Mouse (Mus musculus) 416B (cell line): Measurements from ENCODE around the gene Anks1b.
A peak's percentile ranks its signal among the peaks of the same experiment; 100 is the strongest.

ENCODE experiments used
- DNase-seq: peaks from one replicate; pipeline ENCODE4 v3.0.0; 2011; ENCODE audit warnings: low read depth

Anks1b gene

DNA sequence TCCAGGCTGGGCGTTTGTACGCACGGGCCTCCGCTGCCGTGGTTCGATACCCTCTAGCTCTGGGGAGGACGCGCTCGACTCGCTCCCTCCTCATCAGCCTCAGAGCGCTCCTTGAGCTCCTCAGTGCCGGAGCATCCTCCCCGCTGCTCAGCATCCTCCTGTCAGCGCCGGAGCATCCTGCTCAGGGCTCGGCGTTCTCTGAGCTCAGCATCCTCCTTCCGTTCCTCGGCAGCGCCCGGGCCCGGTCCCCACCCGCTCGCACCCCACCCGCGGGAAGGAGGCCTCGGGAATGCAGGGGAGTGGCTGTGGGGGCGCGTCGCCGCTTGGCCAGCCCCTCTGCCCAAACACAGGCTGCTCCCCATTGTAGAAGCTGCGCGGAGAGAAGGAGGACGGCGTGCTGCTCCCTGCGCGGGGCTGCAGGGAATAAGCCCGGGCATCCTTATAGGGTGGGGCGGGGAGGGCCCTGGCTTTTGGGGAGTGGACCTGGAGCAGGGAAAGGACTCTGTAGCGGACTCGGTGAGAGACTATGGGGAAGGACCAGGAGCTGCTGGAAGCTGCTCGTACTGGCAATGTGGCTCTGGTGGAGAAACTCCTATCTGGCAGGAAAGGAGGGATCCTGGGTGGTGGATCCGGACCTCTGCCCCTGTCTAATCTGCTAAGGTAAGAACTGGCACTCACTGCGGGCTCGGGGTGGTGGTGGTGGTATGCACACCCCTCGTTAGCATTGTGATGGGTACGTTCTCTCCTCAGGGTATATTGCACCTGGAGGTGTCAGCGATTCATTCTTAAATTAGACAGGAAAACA lies at the start of gene Anks1b:
Gene Anks1b, plus strand, starts transcription at position 364 of the 805 bp plus-strand sequence.
- no peak for DNase-seq

DNA sequence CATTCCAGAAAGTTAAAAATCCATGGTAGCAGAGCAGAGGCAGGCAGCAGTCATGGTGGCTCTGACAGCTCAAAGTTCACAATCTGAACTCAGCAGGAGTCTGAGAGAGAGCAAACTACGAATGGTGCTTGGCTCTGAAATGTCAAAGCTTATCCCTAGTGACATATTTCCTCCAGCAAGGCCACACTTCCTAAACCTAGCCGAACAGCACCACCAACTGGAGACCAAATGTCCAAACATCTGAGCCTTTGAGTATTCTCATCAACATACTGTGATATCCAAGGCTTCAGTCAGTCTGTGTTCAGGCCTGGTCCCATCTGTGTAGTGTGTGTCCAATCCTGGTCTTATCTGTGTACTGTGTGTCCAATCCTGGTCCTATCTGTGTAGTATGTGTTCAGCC lies 49.4 kb upstream of the Anks1b start:
- peak; percentile 82 for DNase-seq

- no peak for DNase-seq
These were observed 46.4 kb upstream of the Anks1b start for GRCm38 (mm10) chr10:89826896-89827295.

GRCm38 (mm10) chr10:89832334-89832733 lies 41.0 kb upstream of the Anks1b start:
- DNase-seq = no peak

DNA sequence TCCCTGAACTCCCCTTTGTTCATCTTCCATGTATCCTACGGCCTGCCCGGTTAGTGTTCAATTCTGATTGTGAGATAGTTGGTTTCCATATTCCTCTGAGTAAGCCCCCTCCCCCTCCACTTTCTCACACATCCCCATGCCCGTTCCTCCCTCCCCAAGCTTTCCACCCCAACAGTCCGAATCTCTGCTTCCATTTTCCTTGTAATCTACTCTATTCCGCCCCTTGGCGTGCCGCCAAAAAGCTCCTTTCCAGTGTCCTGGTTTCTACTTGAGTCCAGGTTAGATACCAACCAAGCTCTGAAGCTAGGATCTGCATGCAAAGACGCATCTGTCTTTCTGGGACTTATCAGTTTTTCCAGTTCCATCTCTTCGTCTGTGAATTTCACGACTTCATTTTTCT lies 40.1 kb upstream of the Anks1b start:
- no peak for DNase-seq

- no peak for DNase-seq
These were observed 35.8 kb upstream of the Anks1b start for GRCm38 (mm10) chr10:89837476-89837875.

DNA sequence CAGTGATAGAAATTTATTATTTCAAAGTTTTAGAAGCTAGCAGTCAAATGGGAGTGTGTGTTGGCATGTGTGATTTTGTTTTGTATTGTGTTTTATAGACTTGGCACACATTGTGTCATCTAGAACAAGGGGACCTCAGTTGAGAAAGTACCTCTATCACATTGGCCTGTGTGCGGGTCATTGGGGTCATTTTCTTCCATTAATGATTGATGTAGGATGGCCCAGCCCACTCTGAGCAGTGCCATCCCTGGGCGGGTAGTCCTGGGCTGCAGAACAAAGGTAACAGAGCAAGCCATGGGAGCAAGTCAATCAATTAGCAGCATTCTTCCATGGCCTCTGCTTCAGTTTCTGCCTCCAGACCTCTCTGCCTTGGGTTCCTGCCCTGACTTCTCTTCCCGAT lies 34.5 kb upstream of the Anks1b start:
- no peak for DNase-seq

DNA sequence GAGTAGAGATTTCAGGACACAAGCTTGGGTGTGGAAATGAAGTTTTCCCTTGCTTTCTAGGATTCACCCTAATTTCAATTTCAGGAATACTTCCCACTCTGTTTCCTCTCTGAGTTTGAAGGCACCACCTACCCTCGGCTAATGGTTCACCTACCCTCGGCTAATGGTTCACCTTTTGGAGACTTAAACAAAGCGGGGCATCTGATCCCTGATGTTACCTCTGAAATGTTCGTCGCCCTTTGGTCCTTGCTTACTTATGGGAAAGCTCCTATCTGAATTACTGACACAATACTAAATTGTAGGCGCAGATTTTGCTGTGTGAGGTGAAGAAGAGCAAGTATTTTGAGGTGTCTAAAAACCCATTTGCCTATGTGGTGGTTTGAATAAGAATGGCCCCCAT lies 22.4 kb upstream of the Anks1b start:
- DNase-seq = no peak

DNA sequence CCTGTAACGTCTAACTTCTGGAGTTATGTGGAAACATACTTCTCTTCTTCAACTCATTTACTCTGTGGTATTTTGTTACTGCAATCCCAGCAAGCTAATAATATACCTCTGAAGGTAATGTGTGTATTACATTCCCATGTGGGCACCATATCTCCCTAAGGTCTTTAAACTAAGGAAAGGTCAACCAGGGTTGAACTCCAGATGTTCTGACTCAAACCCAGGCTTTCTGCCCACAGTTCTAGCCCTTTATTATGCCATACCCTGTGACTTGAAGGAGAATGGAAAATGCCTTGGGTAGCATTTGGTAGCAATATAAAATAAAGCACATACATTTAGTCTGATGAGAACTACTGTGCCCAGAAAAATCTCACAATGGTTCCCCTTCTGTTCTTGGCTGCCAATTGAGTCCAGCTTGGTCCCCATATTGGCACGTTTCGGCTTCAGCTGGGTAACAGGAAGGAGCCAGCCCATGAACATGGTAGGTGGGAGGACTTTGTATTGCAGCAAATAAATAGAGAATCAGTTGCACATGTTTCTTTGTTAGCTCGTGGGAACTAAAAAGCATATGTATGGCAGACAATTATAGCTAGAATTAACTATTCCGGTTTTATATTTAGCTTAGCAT lies 17.9 kb upstream of the Anks1b start:
- no peak for DNase-seq

DNA sequence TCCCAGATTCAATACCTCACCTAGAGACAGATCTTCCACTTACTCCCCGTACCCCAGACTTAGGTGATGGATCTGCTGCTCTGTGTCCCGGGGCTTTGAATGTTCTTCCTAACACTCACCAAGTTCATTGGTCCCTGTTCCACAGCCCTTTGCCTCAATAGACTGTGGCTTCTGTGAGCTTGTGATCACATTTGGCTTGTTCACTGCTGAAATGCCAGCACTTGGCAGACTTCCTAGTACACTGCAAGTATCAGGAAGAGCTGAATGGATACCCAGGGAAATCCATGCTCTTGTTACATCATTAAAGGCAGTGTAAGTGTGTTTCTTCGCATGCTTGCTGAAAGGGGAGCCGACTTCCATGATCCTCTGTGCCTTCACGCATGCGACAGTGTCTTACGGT lies 17.0 kb upstream of the Anks1b start:
- no peak for DNase-seq

- DNase-seq = peak; percentile 18
These were observed 5.1 kb upstream of the Anks1b start for GRCm38 (mm10) chr10:89868211-89868610.

DNA sequence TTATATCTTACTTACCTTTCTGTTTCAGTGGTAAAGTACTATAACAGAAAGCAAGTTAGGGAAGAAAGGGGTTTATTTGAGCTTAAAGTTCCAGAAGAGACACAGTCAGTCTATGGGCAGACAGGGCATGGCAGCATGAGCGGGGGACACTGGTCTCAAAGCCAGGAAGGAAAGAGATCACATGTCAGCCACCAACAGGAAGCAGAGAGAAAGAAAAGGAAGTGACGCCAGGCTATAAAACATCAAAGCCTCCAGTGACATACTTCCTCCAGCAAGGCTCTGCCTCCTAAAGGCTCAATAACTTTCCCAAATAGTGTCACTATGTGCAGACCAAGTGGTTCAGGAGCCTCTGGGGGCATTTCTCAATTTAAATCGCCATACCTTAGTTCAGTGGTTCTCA lies 4.5 kb upstream of the Anks1b start:
- DNase-seq = peak; percentile 33

GRCm38 (mm10) chr10:89872501-89873145 lies 686 bp upstream of the Anks1b start:
- no peak for DNase-seq

DNA sequence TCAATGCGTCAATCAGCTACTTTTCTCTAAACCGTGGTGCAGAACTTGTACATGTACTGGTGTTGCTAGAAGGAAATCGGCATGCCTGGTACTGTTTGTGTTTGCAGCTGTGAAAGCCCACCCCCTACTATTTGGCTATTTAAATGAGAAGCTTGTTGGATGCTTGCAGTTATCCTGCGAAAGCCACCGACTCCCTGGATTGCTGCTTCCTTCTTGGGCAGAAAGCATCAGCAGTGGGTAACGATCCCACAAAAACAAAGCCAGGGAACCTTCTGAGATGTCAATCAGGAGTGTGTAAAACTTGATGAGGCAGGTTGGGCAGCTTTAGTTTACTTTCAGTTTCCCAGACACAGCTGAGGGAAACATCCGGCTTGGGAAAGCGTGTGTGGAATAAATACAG lies 727 bp downstream of the Anks1b start:
- DNase-seq = no peak

- DNase-seq = no peak
These were observed 10.3 kb downstream of the Anks1b start for GRCm38 (mm10) chr10:89883561-89883960.

DNA sequence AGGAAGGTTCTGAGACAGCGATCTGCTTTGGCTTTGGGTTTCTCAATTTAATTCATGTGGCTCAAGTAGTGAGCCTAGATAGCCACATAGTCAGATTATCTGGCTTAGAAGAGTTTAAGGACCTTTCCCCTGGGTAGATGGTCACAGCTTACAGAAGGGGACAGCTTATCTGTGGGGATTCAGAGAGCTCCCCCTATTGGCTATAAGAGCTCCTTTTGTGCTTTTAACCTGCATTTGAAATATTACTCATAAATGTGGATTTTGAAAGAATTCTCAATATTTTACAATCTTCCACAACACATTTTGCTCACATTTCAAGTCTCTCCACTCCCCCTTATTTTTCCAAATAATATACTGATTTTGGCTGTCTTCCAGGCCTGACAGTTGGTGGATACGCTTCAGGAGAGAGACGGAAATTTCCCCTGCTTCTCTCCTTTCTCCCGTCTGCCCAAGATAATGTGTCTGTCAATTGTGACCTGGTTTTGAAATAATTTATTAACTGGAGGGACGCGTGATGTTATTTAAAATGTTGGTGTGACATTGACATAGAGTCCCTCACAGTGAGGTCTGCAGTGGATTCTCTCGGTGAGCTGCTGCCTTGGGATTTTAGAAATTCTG lies 29.5 kb downstream of the Anks1b start:
- peak; percentile 43 for DNase-seq

GRCm38 (mm10) chr10:89911889-89912288 lies 38.6 kb downstream of the Anks1b start:
- DNase-seq = no peak

- no peak for DNase-seq
These were observed 39.9 kb downstream of the Anks1b start for GRCm38 (mm10) chr10:89913174-89913573.

- no peak for DNase-seq
These were observed 43.8 kb downstream of the Anks1b start for GRCm38 (mm10) chr10:89917141-89917540.

DNA sequence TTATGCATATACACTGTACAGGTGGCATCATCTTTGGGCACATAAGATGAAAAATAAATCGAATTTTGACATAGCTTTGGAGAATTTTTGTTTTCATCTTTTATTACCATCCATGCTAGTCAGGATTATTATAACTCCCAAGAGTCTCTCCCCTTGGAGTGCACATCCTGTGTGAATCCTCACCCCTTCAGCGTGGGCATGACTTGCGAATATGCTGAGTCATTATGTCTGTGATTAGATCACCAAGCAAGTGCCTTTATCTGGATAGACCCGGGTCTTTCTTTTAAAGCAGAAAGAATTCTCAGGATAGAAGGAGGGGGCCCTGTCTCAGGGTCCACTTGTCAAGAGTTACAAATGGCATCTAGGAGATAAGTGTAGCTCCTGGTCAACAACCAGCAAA lies 48.7 kb downstream of the Anks1b start:
- no peak for DNase-seq

GRCm38 (mm10) chr10:89942180-89942579 lies 68.9 kb downstream of the Anks1b start:
- DNase-seq = no peak

- DNase-seq = peak; percentile 3
These were observed 73.5 kb downstream of the Anks1b start for GRCm38 (mm10) chr10:89946636-89947349.
